ENCODE assay signal across 8 mouse cellular contexts in the genomic region with DNA sequence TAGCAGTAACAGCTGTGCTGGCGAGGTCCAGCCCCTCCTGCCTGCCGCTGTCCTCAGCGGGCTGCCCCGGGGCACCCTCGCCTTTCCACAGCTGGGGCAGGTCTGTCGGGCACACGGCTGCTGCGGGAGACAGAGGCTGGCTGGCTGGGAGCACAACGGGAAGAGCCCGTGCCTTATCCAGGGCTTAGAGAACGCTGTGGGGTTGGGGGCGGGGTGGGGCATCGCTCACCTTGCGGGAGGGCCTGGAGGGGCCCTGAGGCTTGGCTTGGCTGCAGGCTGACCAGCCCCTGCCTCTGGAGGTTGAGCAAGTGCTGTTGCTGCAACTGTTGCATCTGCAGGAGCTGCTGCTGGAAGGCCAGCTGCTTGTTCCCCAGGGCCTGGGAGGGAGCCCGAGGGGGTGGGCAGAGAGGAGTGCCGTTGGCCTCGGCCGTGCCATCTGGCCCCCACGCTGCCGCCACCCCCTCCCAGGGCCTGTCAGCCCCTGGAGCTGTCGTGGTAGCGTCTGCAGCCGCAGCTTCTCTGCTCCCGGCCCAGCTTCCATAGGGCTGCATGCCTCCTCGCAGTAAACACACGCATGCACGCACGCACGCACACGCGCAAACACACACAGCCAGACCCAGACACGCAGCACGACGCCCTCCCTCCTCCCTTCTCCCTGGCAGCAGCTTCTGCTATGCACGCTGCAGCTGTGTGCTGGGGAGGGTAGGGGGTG. TPM values are rescaled to one million over a fixed set of nuclear protein-coding genes. Genes with fewer than 3 reads are reported as not detected.
A peak's percentile ranks its signal among the peaks of the same experiment; 100 is the strongest.
DNase-seq lines count a peak whose midpoint lies in the region; ATAC-seq lines count a peak whose summit lies in the region.

No protein-coding gene starts in this region.

- peaks cover 47% of the 10 kb centered on the region for H3K4me1 ChIP-seq in kidney, embryonic 15.5 days
- peaks cover 31% of the 10 kb centered on the region for H3K4me1 ChIP-seq in embryonic facial prominence, embryonic 11.5 days (ENCODE audit: control insufficient read depth, insufficient read depth, low read length)
- H3K4me1 ChIP-seq in neural tube, embryonic 12.5 days: peaks cover 71% of the 10 kb centered on the region

- H3K36me3 ChIP-seq in kidney, embryonic 15.5 days: peaks cover 32% of the 10 kb centered on the region
- peaks cover 4% of the 10 kb centered on the region for H3K36me3 ChIP-seq in embryonic facial prominence, embryonic 11.5 days (replicated peaks; ENCODE audit: control insufficient read depth, insufficient read depth, low read depth, low read length)
- peaks cover 21% of the 10 kb centered on the region for H3K36me3 ChIP-seq in neural tube, embryonic 12.5 days

- peaks cover 12% of the 10 kb centered on the region for H3K27me3 ChIP-seq in kidney, embryonic 15.5 days
- H3K27me3 ChIP-seq in embryonic facial prominence, embryonic 11.5 days (ENCODE audit: control insufficient read depth, insufficient read depth, low read length): no peaks in the 10 kb centered on the region
- no peaks in the 10 kb centered on the region for H3K27me3 ChIP-seq in neural tube, embryonic 12.5 days (replicated peaks)

- no peak for DNase-seq in kidney, postnatal 14 days
- peak; percentile 36 for DNase-seq in embryonic facial prominence, embryonic 11.5 days (ENCODE audit: low spot score)
- peak; percentile 43 to 48 for DNase-seq in heart, postnatal 14 days
- DNase-seq in left cerebral cortex, postnatal 36 days (ENCODE audit: low spot score in 2 of 2): peak; percentile 72 to 79
- no peak for DNase-seq in spleen, postnatal 36 days (ENCODE audit: low spot score in 2 of 2)

- no peak overlapping the region for H3K27ac ChIP-seq in kidney, embryonic 15.5 days
- H3K27ac ChIP-seq in embryonic facial prominence, embryonic 11.5 days (replicated peaks; ENCODE audit: low read depth, low read length): peak overlapping the region; percentile 35
- peak overlapping the region; percentile 26; the same call in 1 of the 2 replicates for H3K27ac ChIP-seq in neural tube, embryonic 12.5 days

- no peaks in the 10 kb centered on the region for H3K9me3 ChIP-seq in kidney, embryonic 15.5 days (replicated peaks)
- H3K9me3 ChIP-seq in embryonic facial prominence, embryonic 11.5 days (replicated peaks; ENCODE audit: control insufficient read depth, low read length): no peaks in the 10 kb centered on the region
- H3K9me3 ChIP-seq in neural tube, embryonic 12.5 days: no peaks in the 10 kb centered on the region

- no peak overlapping the region for H3K9ac ChIP-seq in kidney, embryonic 15.5 days
- peak overlapping the region; percentile 55 for H3K9ac ChIP-seq in embryonic facial prominence, embryonic 11.5 days (replicated peaks; ENCODE audit: low read length)
- H3K9ac ChIP-seq in neural tube, embryonic 12.5 days: peak overlapping the region; percentile 56

- H3K4me3 ChIP-seq in kidney, embryonic 15.5 days (replicated peaks): no peak overlapping the region
- H3K4me3 ChIP-seq in embryonic facial prominence, embryonic 11.5 days (ENCODE audit: low read depth, low read length): no peak overlapping the region
- peak overlapping the region; percentile 20 for H3K4me3 ChIP-seq in neural tube, embryonic 12.5 days

- 21% methylated on average over 35 of the region's 35 CpGs for whole genome bisulfite sequencing in kidney, embryonic 15.5 days
- WGBS in embryonic facial prominence, embryonic 11.5 days: 16% methylated on average over 31 of the region's 35 CpGs
- WGBS in neural tube, embryonic 12.5 days: 7% methylated on average over 35 of the region's 35 CpGs

- ATAC-seq in kidney, embryonic 15.5 days (replicated peaks; ENCODE audit: low FRiP score): no peak
- peak; percentile 19; the same call in 1 of the 2 replicates for ATAC-seq in embryonic facial prominence, embryonic 11.5 days (replicated peaks; ENCODE audit: insufficient number of reproducible peaks, low FRiP score, low TSS enrichment, low read depth)
- peak; percentile 58 for ATAC-seq in neural tube, embryonic 12.5 days (ENCODE audit: low FRiP score, low read depth)
- no peak for ATAC-seq in megakaryocyte-erythroid progenitor cell, adult 5-6 weeks (replicated peaks; ENCODE audit: low FRiP score, low TSS enrichment, poor library complexity, severe bottlenecking)

- intact Hi-C loops in heart, postnatal 14 days (cut with DNase I): loop anchor here (5.0 kb wide), 1 partner anchor 44 kb away; a partner anchor contains a TSS
- intact Hi-C loops in left cerebral cortex, postnatal 36 days (cut with DNase I): loop anchor here (1.0 kb wide), 1 partner anchor 46 kb away; a partner anchor contains a TSS

- peak overlapping the region; percentile 32 for H3K4me2 ChIP-seq in kidney, embryonic 15.5 days
- H3K4me2 ChIP-seq in embryonic facial prominence, embryonic 11.5 days (ENCODE audit: low read depth, low read length): peak overlapping the region; percentile 27
- H3K4me2 ChIP-seq in neural tube, embryonic 12.5 days (replicated peaks): peak overlapping the region; percentile 61

RNA-seq across cellular contexts. Expression of a gene that starts 44.0 kb away (rescaled TPM):
- polyA plus RNA-seq in kidney, embryonic 15.5 days (2015; fragmentation: Nextera tagmentation; extraction: Ambion mirVana): 7.7 and 12.6 TPM in 2 replicates
- 75.2 and 95.7 TPM in 2 replicates for polyA plus RNA-seq in embryonic facial prominence, embryonic 11.5 days (2014; fragmentation: Nextera tagmentation; extraction: Ambion mirVana)
- 1 to 10 TPM; 2.8 to 3.9 TPM for total RNA-seq in heart, postnatal 14 days (2021)
- total RNA-seq in left cerebral cortex, postnatal 36 days (2021): 1 to 10 TPM in 1 of 2 experiments, under 1 TPM in 1; 0.81 to 1.1 TPM
- polyA plus RNA-seq in neural tube, embryonic 12.5 days (2016; fragmentation: Nextera tagmentation; extraction: Ambion mirVana): 12.9 and 13.9 TPM in 2 replicates
- total RNA-seq in megakaryocyte-erythroid progenitor cell, adult 5-6 weeks (2014; fragmentation: Nextera tagmentation): 1.3 TPM in 1 of 2 replicates, not detected in the other
- 1.8 TPM in 1 of 2 replicates, not detected in the other for total RNA-seq in megakaryocyte-erythroid progenitor cell, adult 5-6 weeks (2017)

RNA-seq across cellular contexts. Expression of a gene that starts 45.9 kb away (rescaled TPM):
- 13.0 and 13.7 TPM in 2 replicates for polyA plus RNA-seq in kidney, embryonic 15.5 days (2015; fragmentation: Nextera tagmentation; extraction: Ambion mirVana)
- polyA plus RNA-seq in embryonic facial prominence, embryonic 11.5 days (2014; fragmentation: Nextera tagmentation; extraction: Ambion mirVana): 29.0 and 32.4 TPM in 2 replicates
- total RNA-seq in heart, postnatal 14 days (2021): 10 to 100 TPM; 12.2 to 13.6 TPM
- total RNA-seq in left cerebral cortex, postnatal 36 days (2021): 10 to 100 TPM; 44.1 to 55.9 TPM
- polyA plus RNA-seq in neural tube, embryonic 12.5 days (2016; fragmentation: Nextera tagmentation; extraction: Ambion mirVana): 30.4 and 31.8 TPM in 2 replicates
- 10.4 and 23.6 TPM in 2 replicates for total RNA-seq in megakaryocyte-erythroid progenitor cell, adult 5-6 weeks (2014; fragmentation: Nextera tagmentation)
- 0.66 and 2.0 TPM in 2 replicates for total RNA-seq in megakaryocyte-erythroid progenitor cell, adult 5-6 weeks (2017)

Comparison
In these comparisons a context has a peak if more than half of its experiments do, and no peak if none do; other contexts are left out.
1. ATAC-seq: peak in embryonic facial prominence, embryonic 11.5 days (single experiment) and neural tube, embryonic 12.5 days (single experiment); none in kidney, embryonic 15.5 days (single experiment) and megakaryocyte-erythroid progenitor cell, adult 5-6 weeks (single experiment).
2. DNase-seq: peak in embryonic facial prominence, embryonic 11.5 days (single experiment), heart, postnatal 14 days (2 of 2) and left cerebral cortex, postnatal 36 days (2 of 2); none in kidney, postnatal 14 days (single experiment) and spleen, postnatal 36 days (0 of 2).
3. Peak in every context shown above with its lines, with median percentiles within 50 percentile points of each other: H3K4me2 ChIP-seq.